Mouse (Mus musculus) ES-E14 (cell line): ENCODE measurements around the gene Ugt1a10. TPM values are rescaled to one million over a fixed set of nuclear protein-coding genes. Genes with fewer than 3 reads are reported as not detected.

ENCODE experiments used
- DNase-seq: peaks from one replicate; pipeline ENCODE4 v3.0.0-alpha.2; 2013; ENCODE audit warnings: low read depth, low spot score
- H3K27ac ChIP-seq: 2 replicates; pipeline ENCODE4 v1.5.1; 2012; ENCODE audit warnings: low read depth, mild to moderate bottlenecking, low read length, moderate library complexity, mixed read lengths; ENCODE audit not compliant: poor library complexity, insufficient read depth, severe bottlenecking
- H3K36me3 ChIP-seq: 2 replicates; pipeline ENCODE4 v1.6.1; 2012; ENCODE audit warnings: mild to moderate bottlenecking, low read length, moderate library complexity, mixed read lengths; ENCODE audit not compliant: control insufficient read depth, poor library complexity, insufficient read depth, severe bottlenecking
- H3K4me1 ChIP-seq, 2 experiments: fragments of 150-350 bp in 1 of 2; sonication (generic) in 1 of 2; 2 replicates each; pipeline ENCODE4 v1.6.1; 2012; ENCODE audit warnings: low read length in 2 of 2, mild to moderate bottlenecking in 1 of 2, mixed read lengths in 1 of 2; ENCODE audit not compliant: control insufficient read depth in 2 of 2, insufficient read depth in 2 of 2, poor library complexity in 1 of 2
- H3K4me3 ChIP-seq, 2 experiments: fragments of 150-350 bp in 1 of 2; sonication (generic) in 1 of 2; 2 replicates each; pipeline ENCODE4 v1.5.1; 2012; ENCODE audit warnings: low read length in 2 of 2, low read depth in 1 of 2, mild to moderate bottlenecking in 1 of 2, mixed read lengths in 1 of 2; ENCODE audit not compliant: insufficient read depth in 1 of 2, poor library complexity in 1 of 2, severe bottlenecking in 1 of 2
- H3K9ac ChIP-seq: 2 replicates; pipeline ENCODE4 v1.6.1; 2012; ENCODE audit warnings: low read depth, mild to moderate bottlenecking, low read length, mixed read lengths; ENCODE audit not compliant: poor library complexity, insufficient read depth, severe bottlenecking
- H3K9me3 ChIP-seq: fragments of 150-350 bp; sonication (generic); 2 replicates; pipeline ENCODE4 v1.6.1; 2012; ENCODE audit warnings: low read depth, mild to moderate bottlenecking, low read length; ENCODE audit not compliant: control insufficient read depth, insufficient read depth
- CHD2 ChIP-seq: IDR thresholded peaks from 2 replicates; pipeline ENCODE4 v1.6.1; 2014; ENCODE audit warnings: mild to moderate bottlenecking, low read depth, low read length, inconsistent platforms
- HCFC1 ChIP-seq: IDR thresholded peaks from 2 replicates; pipeline ENCODE4 v1.6.1; 2012; ENCODE audit warnings: low read length, inconsistent platforms, borderline replicate concordance; ENCODE audit not compliant: insufficient read depth
- MAFK ChIP-seq: IDR thresholded peaks from 2 replicates; pipeline ENCODE4 v1.6.1; 2014; ENCODE audit warnings: mild to moderate bottlenecking, low read depth, low read length, inconsistent platforms; ENCODE audit not compliant: insufficient read depth
- ZC3H11A ChIP-seq: IDR thresholded peaks from 2 replicates; pipeline ENCODE4 v1.6.1; 2012; ENCODE audit warnings: low read depth, mild to moderate bottlenecking, inconsistent platforms, low read length, borderline replicate concordance
- ZNF384 ChIP-seq: IDR thresholded peaks from 2 replicates; pipeline ENCODE4 v1.6.1; 2012; ENCODE audit warnings: low read depth, low read length, inconsistent platforms
- in situ Hi-C, 2 experiments: fragments of 600-800 bp; cut with MboI; formaldehyde crosslinking; loops; one replicate each; pipeline ENCODE4 v1.15.1; 2025; ENCODE audit warnings: low sequenced_read_pairs in 2 of 2, inconsistent platforms in 1 of 2; ENCODE audit not compliant: unreplicated experiment in 2 of 2
- total RNA-seq: library from RNA; depleted of rRNA; stranded (reverse); fragments of 300-350 nt; gene quantifications from 2 replicates; pipeline ENCODE4 v1.2.3, GENCODE M21; 2012; rRNA removed

The Ugt1a10 gene
- total RNA-seq, 1 experiment, result not detected

DNA sequence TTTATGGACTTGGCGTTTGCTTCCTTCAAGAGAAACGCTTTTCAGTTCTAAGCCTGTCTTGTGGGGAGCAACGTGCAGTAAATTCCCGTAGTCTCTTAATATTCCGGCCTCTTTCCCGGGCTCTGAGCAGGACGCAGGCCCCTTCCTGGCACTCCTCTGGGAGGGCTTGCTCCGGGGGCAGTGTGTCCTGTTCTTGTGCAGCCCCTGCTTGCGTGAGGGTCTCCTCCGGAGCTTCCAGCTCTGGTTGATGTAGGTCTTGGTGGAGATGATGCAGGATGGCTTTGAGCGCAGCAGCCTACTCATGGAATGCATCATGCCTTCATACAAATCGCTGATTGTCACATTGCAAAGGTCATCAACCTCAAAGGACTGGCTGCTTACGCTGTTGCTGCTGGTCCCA lies 210.9 kb downstream of the Ugt1a10 start:
- Histone ChIP-seq H3K9ac (no peak overlapping the region), H3K4me1 (peaks cover 3 to 4% of the 10 kb centered on the region in 2 experiments; a peak in 2 of 4 replicates), H3K27ac (no peak overlapping the region), H3K9me3 (peaks cover 3% of the 10 kb centered on the region; the same call in 1 of the 2 replicates), H3K4me3 (no peak overlapping the region), H3K36me3 (peaks cover 80% of the 10 kb centered on the region)
- TF ChIP-seq MAFK (no peak), ZNF384 (no peak), HCFC1 (no peak), CHD2 (no peak), ZC3H11A (no peak)
- in situ Hi-C loops, result no loop called here
- DNase-seq, result no peak

- peaks cover 5% of the 10 kb centered on the region; the same call in 1 of the 2 replicates for H3K9me3 ChIP-seq
- peaks cover 2 to 3% of the 10 kb centered on the region in 2 experiments; a peak in 2 of 4 replicates for H3K4me1 ChIP-seq
- no peak for DNase-seq
- peaks cover 89% of the 10 kb centered on the region for H3K36me3 ChIP-seq
- H3K9ac ChIP-seq, result no peak overlapping the region
- H3K27ac ChIP-seq, result no peak overlapping the region
- in situ Hi-C loops, result no loop called here
- no peak for TF ChIP-seq ZC3H11A
- no peak overlapping the region for H3K4me3 ChIP-seq
Observed at GRCm38 (mm10) chr1:88267489-88267888, 212.3 kb downstream of the Ugt1a10 start.

- in situ Hi-C loops, result no loop called here
- no peak overlapping the region for H3K27ac ChIP-seq
- TF ChIP-seq HCFC1 (no peak), ZC3H11A (no peak), MAFK (no peak), CHD2 (no peak), ZNF384 (no peak)
- H3K36me3 ChIP-seq, result peaks cover 91% of the 10 kb centered on the region
- no peak for DNase-seq
- peaks cover 5% of the 10 kb centered on the region; the same call in 1 of the 2 replicates for H3K9me3 ChIP-seq
- no peak overlapping the region for H3K9ac ChIP-seq
- no peaks in the 10 kb centered on the region for H3K4me1 ChIP-seq
- no peak overlapping the region for H3K4me3 ChIP-seq
Observed at GRCm38 (mm10) chr1:88268070-88268469, 212.9 kb downstream of the Ugt1a10 start.

Other genes starting within 250 kb of the Ugt1a10 start
- 37.4 and 45.1 TPM in 2 replicates for gene Dgkd, start 202.1 kb upstream of the Ugt1a10 start, total RNA-seq
- 8.9 and 10.4 TPM in 2 replicates for gene Usp40, start 46.8 kb upstream of the Ugt1a10 start, total RNA-seq
- not detected in 2 replicates for gene Ugt1a9, start 15.4 kb downstream of the Ugt1a10 start, total RNA-seq
- gene Ugt1a8, start 32.4 kb downstream of the Ugt1a10 start, total RNA-seq, result not detected in 2 replicates
- gene Ugt1a7c, start 39.7 kb downstream of the Ugt1a10 start, total RNA-seq, result 0.09 TPM in 1 of 2 replicates, not detected in the other
- 0.11 and 0.13 TPM in 2 replicates for gene Ugt1a6b, start 47.9 kb downstream of the Ugt1a10 start, total RNA-seq
- gene Ugt1a6a, start 79.4 kb downstream of the Ugt1a10 start, total RNA-seq, result 0.11 TPM in 1 of 2 replicates, not detected in the other
- gene Ugt1a5, start 110.6 kb downstream of the Ugt1a10 start, total RNA-seq, result not detected in 2 replicates
- gene Ugt1a2, start 145.2 kb downstream of the Ugt1a10 start, total RNA-seq, result not detected in 2 replicates
- gene Dnajb3, start 150.4 kb downstream of the Ugt1a10 start, total RNA-seq, result 1.7 and 1.8 TPM in 2 replicates
- gene Ugt1a1, start 156.6 kb downstream of the Ugt1a10 start, total RNA-seq, result not detected in 2 replicates
- gene Mroh2a, start 171.6 kb downstream of the Ugt1a10 start, total RNA-seq, result 0.42 and 0.76 TPM in 2 replicates
- 168 and 205 TPM in 2 replicates for gene Hjurp, start 222.2 kb downstream of the Ugt1a10 start, total RNA-seq
- gene Trpm8, start 222.3 kb downstream of the Ugt1a10 start, total RNA-seq, result 0.04 TPM in 1 of 2 replicates, not detected in the other